Mouse (Mus musculus) erythroid progenitor cell, adult 5-6 weeks (primary cell): ENCODE results near the gene Tmem91. TPM values are rescaled to one million over a fixed set of nuclear protein-coding genes. Genes with fewer than 3 reads are reported as not detected.
"Not testable (repeated sequence)": the region's sequence is repeated elsewhere in the genome, so short reads cannot be mapped to it uniquely, and the experiment has no call there.

Experiments
- ATAC-seq: replicated peaks from 2 replicates; pipeline ENCODE4 v1.8.0; 2016; ENCODE audit warnings: moderate number of reproducible peaks, mild to moderate bottlenecking, moderate TSS enrichment, inconsistent platforms; ENCODE audit not compliant: poor library complexity, low FRiP score, severe bottlenecking
- total RNA-seq, 2 experiments: library from RNA; stranded (forward) in 1 of 2; stranded (reverse) in 1 of 2; fragments of 150-400 nt in 1 of 2; fragments of 186-747, 209-891 nt in 1 of 2; gene quantifications; 2 replicates each; pipeline versions ENCODE4 v1.2.3 to v1.2.4; 2015 to 2017; ENCODE audit warnings: low replicate concordance in 2 of 2

Gene Tmem91
- not detected in 2 replicates for total RNA-seq (2015; ENCODE audit: low replicate concordance)
- total RNA-seq (2017; ENCODE audit: low replicate concordance): 4.2 TPM in 1 of 2 replicates, not detected in the other

- ATAC-seq: no peak
Measured at GRCm38 (mm10) chr7:25674719-25675300, at the start of gene Tmem91. TSS of gene Tmem91 (minus strand) at chr7:25675166.

GRCm38 (mm10) chr7:25721776-25722175, 46.8 kb upstream of the Tmem91 start:
- not testable (repeated sequence) for ATAC-seq

- no peak for ATAC-seq
Measured at GRCm38 (mm10) chr7:25720760-25721159, 45.8 kb upstream of the Tmem91 start.

DNA sequence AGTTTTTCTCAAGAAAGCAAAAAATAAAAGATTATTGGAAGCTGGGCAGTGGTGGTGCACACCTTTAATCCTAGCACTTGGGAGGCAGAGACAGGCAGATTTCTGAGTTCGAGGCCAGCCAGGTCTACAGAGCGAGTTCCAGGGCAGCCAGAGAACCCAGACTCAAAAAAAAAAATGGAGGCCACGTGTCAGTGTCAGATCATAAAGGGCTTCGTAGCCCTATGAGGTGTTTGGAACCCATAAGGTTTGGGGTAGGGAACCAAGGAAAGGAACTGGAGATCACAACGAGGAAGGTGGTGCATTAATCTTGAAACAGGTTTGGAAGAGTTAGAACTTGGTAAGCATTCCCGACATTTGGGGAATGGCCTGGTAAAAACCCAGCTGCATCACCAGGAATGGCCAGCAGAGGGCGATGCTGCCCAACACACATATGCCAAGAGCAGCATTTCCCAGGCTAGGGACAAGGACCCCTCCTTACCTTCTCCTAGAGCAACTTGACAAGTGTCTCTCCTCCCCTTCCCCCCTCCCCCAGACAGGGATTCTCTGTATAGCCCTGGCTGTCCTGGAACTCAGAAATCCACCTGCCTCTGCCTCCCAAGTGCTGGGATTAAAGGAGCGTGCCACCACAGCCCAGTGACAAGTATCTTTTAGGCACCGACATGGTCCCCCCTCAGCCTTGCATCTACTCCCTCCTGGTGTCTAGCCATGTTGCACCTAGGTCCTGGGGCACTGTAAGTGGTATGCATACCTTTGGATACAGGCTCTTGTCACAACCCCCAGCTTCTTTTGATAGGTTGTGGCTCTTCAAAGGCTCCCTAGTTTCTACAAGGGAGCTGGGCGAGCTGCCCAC, 45.0 kb upstream of the Tmem91 start:
- ATAC-seq: peak; percentile 54; the same call in 1 of the 2 replicates

DNA sequence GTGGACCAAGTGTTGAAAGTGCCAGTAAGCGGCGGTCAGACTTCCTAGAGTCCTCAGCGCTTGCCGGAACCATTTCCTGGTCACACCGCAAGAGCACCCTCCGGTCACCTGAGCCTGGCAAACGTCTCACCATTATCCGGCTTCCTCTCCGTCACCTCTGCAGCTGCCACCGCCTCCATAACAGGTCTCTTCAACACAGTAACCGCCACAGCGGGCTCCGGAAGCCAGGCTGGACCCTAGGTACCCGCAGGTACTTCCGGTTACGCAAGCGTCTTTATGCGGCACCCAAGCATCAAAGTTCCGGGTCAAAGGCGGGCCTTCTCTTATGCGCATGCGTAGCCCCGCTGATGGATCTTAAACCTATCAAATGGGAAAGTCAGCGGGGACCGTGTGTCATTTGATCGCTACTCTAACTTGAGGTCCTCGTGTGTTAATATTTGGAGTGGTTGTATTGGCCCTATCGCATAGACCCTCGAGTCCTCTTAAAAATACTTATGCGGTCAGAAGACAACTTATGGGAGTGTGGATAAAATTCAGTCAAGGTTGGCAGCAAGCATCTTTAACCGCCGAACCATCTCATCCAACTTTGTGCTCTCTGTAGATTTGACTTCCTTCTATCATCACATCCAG, 43.9 kb upstream of the Tmem91 start, which contains the start of gene Ccdc97:
Gene Ccdc97, minus strand, starts transcription at position 301 of the 630 bp plus-strand sequence.
- peak; percentile 88 for ATAC-seq

- no peak for ATAC-seq
Measured at GRCm38 (mm10) chr7:25717478-25717877, 42.5 kb upstream of the Tmem91 start.

DNA sequence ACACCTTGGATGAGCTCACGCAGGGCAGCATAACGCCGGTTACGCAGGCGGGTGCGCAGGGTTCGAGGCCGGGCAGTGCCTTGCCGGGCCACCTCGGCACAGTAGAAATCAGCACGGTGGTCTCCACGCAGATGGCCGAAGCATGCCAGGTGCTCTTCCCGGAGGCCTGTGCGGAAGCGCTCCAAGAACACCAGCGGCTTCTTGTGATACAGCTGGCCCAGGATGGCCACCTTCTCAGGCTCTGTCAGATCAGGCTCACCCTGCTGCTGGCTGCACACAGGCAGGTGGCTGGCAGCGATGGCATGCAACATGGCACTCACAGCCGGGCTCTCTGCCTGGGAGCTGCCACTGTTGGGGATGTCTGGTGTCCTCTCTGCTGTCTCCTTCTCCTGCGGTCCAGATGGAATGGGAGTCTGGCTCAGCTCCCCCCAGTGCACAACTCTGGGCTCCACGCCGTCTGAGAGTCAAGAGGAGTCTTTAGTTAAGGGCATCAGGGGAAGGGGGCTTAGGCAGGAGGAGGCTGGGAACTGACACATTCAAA, 40.8 kb upstream of the Tmem91 start:
- ATAC-seq: no peak

GRCm38 (mm10) chr7:25714581-25714980, 39.6 kb upstream of the Tmem91 start:
- no peak for ATAC-seq

DNA sequence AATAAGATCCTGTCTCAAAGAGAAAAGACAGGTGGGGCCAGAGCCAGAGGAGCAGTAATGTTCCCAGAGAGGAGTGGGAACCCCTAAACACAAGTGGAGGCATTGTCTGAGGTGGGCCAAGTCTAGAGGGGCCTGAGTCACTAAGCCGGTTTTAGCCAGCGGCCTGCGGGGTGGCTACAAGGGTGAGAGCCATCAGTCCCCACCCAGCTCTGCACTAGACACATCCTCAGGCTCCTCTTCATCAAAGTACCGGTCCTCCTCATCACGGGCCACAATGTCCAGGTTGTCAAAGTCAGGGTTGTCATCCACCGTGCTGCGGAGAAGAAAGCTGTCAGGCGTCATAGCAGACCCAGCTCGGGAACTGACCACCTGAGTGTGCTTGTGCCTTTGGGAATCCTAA, 37.8 kb upstream of the Tmem91 start:
- ATAC-seq: no peak

DNA sequence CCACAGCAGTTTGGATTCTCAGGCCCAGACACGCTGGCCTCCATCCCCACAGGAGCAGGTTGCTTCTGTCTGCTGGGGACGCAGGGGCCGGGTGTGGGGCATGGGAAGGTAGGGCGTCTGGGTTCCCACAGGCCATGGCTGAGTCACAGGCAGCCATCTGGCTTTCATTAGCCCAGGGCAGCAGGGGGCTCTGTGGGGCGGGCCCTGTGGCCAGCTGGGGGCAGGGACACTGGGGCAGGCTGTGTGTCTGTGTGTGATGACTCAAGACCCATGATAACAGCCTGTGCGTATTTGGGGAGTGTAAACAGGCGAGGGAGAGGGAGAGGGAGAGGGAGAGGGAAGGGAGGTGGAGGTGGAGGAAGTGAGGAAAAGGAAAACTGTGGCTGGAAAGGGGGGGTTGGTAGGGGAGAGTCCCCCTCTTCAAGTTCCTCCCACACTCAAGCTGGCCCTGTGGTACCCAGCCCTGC, 36.8 kb upstream of the Tmem91 start:
- ATAC-seq: no peak

DNA sequence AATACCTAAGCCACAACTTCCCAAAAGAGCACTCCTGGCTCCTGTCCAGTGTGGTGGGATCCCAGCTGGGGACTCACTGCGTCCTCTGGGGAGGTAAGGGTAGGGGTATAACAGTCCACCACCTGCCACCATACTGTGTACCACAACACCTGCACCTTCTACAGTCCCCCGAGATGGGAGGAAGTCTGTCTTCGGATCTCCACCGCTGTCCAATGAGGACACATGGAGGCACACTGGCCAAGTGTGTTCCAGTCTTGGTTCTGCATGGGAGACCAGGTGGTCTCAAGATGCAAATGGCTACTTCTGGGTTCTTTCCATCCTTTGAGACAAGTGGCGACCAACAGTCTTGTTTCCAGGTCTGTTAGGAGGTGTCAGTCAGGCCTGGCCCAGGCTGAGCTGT, 36.2 kb upstream of the Tmem91 start:
- ATAC-seq: no peak

GRCm38 (mm10) chr7:25710519-25711130, 35.7 kb upstream of the Tmem91 start:
- no peak for ATAC-seq

DNA sequence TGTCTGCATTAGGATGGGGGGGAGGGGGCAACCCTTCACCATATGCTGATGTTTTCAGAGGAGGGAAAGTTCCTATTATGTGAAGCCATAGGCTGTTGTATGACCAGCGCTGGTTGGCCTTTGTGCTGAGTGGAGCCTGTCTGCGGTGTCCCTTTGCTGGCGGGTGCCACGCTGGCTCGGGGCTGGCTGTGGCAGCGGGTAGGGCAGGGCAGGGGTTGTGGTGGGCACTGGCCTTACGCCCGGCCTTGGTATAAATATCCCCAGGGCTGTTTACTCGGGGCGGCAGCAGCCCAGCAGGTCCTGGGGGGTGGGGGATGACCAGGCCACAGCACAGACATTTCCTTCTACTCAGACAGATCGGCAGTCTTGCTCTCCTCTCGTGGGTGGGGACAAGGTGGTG, 35.0 kb upstream of the Tmem91 start:
- ATAC-seq: no peak

DNA sequence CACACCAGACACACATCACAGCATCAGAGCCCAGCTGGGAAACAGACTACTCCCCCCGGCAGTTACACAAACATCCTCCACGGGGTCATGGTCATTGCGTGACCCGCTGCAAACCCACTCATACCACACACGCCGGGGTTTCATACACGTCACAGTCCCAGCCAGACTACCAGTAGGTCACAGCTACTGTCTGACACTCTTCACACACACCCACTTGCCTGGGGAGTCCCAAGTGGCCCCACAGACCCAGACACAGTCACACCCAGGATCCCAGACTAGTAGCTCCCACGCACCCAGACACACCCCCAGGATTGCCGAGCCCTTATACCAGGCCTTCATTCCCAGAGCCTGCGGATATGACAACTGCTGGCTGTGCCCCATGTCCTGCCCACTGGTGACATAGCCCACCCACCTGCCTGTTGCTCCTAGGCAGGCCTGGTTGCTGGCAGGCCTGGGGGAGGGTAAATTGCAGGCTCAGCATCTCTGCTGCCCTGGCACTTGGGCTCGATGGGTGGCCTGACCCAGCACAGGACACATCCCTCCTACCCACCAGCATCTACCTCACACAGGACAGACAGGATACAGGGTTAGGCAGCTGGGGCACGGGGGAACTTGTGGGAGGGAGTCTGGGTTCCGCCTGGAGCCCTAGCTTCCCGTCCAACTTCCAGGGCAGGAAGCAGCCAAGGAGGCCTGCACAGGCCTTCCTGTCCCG, 32.8 kb upstream of the Tmem91 start:
- no peak for ATAC-seq

DNA sequence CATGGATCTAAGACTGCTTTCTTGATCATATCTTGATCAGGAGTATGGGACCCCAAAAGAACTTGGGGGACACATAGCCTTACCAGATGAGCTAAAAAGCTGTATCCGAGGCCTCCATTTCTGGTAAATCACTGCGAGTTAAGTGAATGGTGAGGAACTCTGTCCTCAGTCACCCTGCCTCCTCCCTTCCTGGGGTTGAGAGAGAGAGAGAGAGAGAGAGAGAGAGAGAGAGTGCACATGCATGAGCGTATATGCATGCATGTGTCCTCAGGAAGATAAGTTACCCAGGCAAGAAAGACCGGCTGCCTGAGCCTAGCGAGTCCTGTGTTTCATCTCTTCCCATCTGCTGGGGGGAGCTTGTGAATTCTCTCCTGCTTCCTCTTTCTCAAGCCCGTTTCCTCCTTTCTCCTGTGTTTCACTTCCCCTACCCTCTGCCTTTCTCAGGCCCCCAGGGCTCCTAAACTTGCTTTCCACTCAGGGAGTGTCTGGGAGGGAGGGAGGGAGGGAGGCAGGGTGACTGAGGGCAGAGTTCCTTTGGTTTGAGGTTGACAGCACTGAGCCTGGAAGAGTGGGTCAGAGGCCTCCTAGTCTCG, 31.7 kb upstream of the Tmem91 start:
- ATAC-seq: no peak

DNA sequence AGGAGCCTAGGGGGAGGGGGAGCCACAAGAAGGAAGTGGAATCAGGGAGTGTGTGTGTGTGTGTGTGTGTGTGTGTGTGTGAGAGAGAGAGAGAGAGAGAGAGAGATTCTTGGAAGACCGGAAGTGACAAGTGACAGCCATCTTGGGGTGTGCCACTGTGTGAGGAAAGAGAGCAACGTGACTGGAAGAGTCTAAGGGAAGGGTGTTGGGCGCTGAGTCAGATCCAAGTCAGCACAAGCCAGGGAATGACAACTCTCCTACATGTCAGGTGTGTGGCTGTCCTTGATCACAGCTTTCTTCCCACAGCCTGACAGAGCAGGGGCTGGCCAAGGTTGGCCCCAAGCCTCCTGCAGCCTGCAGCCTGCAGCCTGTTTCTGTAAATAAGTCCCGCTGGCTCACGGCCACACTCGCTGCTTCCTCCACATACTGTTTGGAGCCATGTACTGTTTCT, 30.9 kb upstream of the Tmem91 start:
- no peak for ATAC-seq

GRCm38 (mm10) chr7:25704716-25705364, 29.9 kb upstream of the Tmem91 start:
- ATAC-seq: no peak

DNA sequence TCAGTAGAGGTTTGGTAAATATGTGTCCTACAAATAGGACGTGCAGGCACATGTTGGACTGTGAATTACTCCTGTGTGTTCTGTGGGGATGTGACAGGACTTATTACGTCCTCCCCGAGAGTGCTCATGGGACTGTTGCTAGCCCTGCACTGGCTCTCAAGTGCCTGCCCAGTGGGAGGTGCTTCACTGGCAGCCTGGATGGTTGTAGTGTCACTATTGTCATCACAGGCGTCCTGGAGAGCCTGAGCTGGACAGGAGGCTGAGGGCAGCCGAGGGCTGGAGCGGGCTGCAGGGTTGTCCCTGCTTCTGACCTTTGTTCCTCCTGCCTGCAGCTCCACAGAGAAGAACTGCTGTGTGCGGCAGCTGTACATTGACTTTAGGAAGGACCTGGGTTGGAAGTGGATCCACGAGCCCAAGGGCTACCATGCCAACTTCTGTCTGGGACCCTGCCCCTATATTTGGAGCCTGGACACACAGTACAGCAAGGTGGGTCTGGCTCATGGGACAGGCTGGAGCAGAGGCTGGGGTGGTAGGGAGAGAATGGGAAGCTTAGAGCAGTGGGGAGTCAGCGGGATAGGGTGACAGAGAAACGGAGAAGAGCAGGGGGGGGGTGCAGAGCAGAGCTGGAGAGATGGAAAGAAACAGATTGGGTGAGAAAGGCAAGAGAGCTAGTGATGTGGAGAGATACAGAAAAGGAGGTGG, 29.0 kb upstream of the Tmem91 start:
- ATAC-seq: no peak
